Mouse (Mus musculus): Measurements from ENCODE around the gene Izumo1r. TPM values are rescaled to one million over a fixed set of nuclear protein-coding genes. Genes with fewer than 3 reads are reported as not detected.
A peak's percentile ranks its signal among the peaks of the same experiment; 100 is the strongest.
"Not testable (repeated sequence)": the region's sequence is repeated elsewhere in the genome, so short reads cannot be mapped to it uniquely, and the experiment has no call there.

Izumo1r gene
- total RNA-seq, 4 experiments from 2014 or later, result not detected

GRCm38 (mm10) chr9:14904741-14905475 lies 1.2 kb upstream of the Izumo1r start:
- DNase-seq (ENCODE audit: low spot score), result no peak

DNA sequence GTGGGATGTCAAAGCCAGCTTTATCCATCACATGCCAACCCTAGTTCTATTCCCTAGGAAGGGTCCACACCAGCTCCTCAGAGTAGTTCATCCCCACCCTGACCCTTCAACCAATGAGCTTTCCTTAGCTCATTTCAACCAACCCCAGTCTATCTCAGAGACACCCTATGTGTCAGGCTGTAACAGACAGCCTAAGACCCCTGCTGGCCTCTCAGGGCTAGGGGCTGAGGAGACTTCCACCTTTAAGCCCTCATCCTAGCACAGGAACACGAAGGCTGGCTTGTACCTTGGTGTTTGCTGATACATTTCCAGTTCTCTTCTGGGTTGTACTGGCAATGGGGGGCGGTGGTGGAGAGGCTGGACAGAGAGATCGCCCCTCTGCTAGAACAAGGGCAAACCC lies 743 bp downstream of the Izumo1r start:
- DNase-seq (ENCODE audit: low spot score), result no peak

GRCm38 (mm10) chr9:14902416-14902815 lies 1.3 kb downstream of the Izumo1r start:
- DNase-seq (ENCODE audit: low spot score), result no peak

GRCm38 (mm10) chr9:14901757-14902156 lies 2.0 kb downstream of the Izumo1r start:
- DNase-seq (ENCODE audit: low spot score), result no peak

DNA sequence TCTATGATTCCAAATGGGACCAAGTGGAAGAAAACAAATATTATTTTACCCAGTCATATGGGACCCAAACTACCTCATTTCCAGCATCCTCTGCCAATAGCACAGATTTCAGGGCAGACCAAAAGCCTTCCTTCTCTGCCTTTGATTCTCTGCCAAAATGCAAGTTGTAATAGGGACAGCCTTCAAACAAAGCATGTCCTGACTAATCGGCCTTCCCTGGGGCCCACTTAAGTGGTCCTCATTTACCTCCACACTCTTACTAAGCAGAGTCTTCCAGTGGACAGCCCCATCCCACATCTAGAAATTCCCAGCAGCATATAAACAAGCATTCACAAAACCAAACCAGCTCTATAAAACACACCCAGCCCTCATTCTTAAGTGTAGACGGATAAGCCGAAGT lies 6.6 kb downstream of the Izumo1r start:
- peak; percentile 9 for DNase-seq (ENCODE audit: low spot score)

DNA sequence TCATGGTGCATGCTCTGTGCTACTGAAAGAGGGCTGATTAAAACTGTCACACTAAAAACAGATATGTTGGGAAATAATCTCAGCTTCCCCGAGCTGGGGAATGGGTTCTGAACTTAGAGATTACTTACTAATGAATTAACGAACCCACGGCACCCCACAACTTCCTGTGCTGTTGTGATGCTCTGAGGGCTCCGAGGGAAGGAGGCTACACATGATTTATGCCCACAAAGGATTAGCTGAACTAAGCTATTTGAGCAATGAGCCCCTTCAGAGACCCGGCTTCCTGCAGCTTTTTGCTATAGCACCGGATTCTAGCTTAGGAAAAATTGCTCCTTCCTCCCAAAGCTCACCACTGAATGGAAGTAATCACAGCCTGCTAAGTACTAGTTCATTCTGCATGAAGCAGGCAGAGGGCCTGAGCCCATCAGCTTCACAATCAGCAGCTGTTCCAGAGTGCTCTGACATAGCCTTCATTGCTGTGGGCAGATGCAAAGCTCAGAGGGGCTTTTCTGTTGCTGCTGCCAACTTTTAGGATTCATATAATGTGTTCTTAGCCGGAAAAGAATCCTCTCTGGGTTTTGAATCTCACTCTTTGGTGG lies 8.4 kb downstream of the Izumo1r start:
- DNase-seq (ENCODE audit: low spot score), result no peak

DNA sequence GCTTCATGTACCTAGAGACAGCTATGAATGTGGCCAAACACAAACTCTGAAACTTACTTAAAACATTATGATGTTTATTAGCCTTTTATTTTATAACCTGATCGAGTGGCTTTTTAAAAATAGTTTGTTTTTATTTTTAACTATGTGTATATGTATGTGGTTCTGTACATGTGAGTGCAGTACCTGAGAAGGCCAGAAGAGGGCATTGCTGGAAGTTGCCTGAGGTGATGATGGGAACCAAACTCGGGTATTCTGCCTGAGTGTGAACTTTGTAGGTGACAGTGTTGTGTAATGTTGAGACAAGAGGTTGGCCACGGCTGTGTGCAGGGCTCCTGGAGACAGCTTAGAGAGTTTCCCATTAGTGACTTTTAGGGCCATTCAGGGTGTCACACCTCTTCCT lies 9.1 kb downstream of the Izumo1r start:
- DNase-seq (ENCODE audit: low spot score), result no peak

DNA sequence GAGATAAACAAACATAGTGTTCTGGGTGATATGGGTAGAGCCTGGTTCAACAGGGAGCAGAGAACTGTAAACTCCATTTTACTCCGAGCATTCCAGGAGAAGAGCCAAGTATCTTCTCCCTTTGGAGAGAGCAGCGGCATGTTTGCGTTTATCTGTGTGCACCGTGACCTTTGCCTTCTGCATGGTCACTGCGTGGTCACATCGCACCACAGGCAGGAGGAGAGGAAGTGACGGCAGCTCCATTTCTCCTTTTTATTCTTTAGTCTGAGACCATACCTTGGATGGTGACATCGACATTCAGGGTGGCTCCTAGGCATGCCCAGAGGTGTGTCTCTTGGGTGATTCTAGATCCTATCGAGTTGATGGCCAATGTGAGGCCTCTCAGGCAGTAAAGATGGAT lies 10.4 kb downstream of the Izumo1r start:
- DNase-seq (ENCODE audit: low spot score), result no peak

- DNase-seq (ENCODE audit: low spot score), result no peak
Observed at GRCm38 (mm10) chr9:14891891-14892290, 11.9 kb downstream of the Izumo1r start.

- DNase-seq (ENCODE audit: low spot score), result no peak
Observed at GRCm38 (mm10) chr9:14890699-14891098, 13.1 kb downstream of the Izumo1r start.

DNA sequence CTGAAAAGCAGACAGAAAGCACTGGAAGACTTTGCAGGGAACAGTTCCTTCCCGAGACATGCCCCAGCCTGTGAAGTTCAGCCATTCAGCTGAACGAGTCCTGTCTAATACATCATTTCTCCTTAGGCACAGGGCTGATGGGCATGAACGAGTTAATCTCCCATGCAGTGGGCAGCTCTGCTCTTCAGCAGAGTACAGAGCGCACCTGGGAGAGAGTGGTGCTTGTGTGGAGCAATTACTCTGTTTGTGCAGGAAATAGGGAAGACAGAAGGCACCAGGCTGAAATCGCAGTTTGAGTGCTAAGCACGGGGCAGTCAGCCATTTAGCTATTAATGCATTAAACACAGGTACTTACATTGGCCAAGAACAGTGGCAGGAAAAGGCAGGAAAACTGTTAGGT lies 15.1 kb downstream of the Izumo1r start:
- no peak for DNase-seq (ENCODE audit: low spot score)

- DNase-seq (ENCODE audit: low spot score), result no peak
Observed at GRCm38 (mm10) chr9:14887787-14888382, 15.9 kb downstream of the Izumo1r start.

DNA sequence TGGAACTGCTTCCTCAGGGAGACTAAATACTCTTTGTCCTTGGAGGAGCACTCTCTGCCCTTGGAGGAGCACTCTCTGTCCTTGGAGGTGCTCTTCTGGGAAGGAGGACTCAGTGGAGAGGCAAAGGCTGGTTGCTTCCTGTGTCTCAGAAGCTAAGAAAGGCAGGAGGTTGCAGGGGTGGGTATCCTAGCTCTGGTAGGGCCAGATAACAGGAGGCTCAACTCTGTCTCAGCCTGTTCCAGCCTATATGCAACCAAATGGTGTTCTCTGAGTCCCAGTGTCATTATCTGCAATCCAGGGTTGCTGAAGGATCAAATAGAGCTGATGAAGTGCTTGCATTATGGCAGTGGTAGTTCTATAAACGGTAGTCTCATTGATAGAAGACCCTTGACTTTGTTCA lies 17.8 kb downstream of the Izumo1r start:
- no peak for DNase-seq (ENCODE audit: low spot score)

GRCm38 (mm10) chr9:14885151-14885550 lies 18.6 kb downstream of the Izumo1r start:
- DNase-seq (ENCODE audit: low spot score), result no peak

GRCm38 (mm10) chr9:14884641-14885040 lies 19.1 kb downstream of the Izumo1r start:
- no peak for DNase-seq (ENCODE audit: low spot score)

- not testable (repeated sequence) for DNase-seq (ENCODE audit: low spot score)
Observed at GRCm38 (mm10) chr9:14876566-14876965, 27.2 kb downstream of the Izumo1r start.

- no peak for DNase-seq (ENCODE audit: low spot score)
Observed at GRCm38 (mm10) chr9:14875743-14876507, 27.8 kb downstream of the Izumo1r start.

- DNase-seq (ENCODE audit: low spot score), result no peak
Observed at GRCm38 (mm10) chr9:14872181-14872930, 31.4 kb downstream of the Izumo1r start.

- no peak for DNase-seq (ENCODE audit: low spot score)
Observed at GRCm38 (mm10) chr9:14871536-14871935, 32.2 kb downstream of the Izumo1r start.

DNA sequence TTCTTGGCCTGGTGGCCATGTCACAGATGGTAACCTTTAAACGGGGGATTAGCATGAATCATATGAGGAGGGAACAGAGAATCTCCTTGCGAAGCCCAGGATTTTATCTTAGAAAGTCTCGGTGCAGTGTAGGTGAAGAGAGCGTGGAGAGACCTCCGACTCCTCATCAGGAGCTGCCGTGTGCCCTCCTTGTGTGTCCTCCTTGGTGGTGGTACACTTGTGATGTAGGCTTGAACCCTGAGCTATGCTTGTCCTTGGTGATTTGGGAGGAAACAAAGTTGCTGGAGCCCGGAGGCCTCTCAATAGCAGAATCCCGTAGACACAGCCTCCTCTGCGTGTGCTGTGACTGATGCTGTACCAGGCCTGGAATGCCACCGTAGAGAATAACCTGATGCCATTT lies 32.9 kb downstream of the Izumo1r start:
- no peak for DNase-seq (ENCODE audit: low spot score)

GRCm38 (mm10) chr9:14870377-14870776 lies 33.4 kb downstream of the Izumo1r start:
- DNase-seq (ENCODE audit: low spot score), result no peak

DNA sequence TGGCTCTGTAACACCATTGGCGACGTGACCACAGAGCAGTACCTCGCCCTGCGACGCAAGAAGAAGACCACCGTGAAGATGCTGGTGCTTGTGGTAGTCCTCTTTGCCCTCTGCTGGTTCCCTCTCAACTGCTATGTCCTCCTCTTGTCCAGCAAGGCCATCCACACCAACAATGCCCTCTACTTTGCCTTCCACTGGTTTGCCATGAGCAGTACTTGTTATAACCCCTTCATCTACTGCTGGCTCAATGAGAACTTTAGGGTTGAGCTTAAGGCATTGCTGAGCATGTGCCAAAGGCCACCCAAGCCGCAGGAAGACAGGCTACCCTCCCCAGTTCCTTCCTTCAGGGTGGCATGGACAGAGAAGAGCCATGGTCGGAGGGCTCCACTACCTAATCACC lies 35.4 kb downstream of the Izumo1r start:
- DNase-seq (ENCODE audit: low spot score), result no peak
